Mouse (Mus musculus): ENCODE data around the gene Cacna2d1.

Gene Cacna2d1

DNA sequence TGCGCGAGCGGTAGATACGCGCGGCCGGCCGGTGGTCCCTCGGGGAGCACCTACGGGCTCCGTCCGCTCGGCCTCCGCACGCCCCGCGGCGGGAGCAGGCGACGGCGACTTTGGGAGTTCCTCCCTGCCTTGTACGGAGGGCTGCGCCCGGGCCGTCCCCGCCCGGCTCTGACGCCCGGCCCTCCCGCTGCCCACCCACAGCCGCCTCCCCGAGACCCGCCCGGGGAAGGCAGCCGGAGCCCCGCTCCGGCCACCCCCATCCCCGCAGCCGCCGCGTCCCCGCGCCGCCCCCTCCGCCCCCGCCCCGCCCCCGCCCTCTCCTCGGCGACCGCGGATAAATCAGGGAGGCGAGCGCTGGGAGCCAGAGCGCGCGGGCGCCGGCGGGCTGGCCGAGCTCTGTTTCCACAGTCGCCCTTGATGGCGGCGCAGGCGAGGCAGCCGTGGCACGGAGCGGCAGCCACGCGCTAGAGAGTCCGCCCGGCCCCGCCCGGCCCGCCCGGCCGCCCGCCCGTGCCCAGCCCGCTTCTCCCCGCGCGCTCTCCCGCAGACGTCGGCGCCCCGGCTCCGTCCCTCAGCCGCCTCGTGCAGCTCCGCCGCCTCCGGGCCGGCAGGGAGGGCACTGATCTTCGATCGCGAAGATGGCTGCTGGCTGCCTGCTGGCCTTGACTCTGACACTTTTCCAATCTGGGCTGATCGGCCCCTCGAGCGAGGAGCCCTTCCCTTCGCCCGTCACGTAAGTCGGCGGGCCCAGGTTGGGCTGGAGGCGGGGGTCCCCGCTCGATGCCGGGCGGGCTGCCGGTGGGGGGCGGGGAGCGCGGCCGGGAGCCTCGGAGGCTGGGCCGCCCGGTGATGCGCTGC, at the start of gene Cacna2d1:
Gene Cacna2d1, plus strand, starts transcription at position 316 of the 858 bp plus-strand sequence.
- peak in 1 of 2 experiments; percentile 1 for DNase-seq (ENCODE audit: low spot score in 2 of 2)

- DNase-seq (ENCODE audit: low spot score in 2 of 2): no peak
Observed at GRCm38 (mm10) chr5:15895098-15895497, 39.4 kb upstream of the Cacna2d1 start.

DNA sequence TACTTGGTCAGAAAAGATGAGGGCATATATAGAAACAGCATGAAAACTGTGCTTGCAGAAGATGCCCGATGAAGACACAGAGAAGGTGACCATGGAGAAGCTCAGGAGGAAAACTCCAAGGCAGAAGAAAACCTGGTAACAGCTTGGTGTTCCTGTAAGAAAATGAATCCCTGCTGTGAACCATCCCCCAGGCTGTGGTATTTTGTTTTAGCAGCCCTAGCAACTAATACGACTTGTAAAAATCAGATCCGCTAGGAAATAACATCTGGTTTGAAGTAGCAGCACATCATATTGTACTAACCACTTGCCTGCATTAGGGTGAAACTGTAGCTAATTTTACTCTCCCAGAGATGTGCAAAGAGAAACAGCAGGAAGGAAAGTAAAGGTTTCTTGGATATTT, 37.8 kb upstream of the Cacna2d1 start:
- no peak for DNase-seq (ENCODE audit: low spot score in 2 of 2)

DNA sequence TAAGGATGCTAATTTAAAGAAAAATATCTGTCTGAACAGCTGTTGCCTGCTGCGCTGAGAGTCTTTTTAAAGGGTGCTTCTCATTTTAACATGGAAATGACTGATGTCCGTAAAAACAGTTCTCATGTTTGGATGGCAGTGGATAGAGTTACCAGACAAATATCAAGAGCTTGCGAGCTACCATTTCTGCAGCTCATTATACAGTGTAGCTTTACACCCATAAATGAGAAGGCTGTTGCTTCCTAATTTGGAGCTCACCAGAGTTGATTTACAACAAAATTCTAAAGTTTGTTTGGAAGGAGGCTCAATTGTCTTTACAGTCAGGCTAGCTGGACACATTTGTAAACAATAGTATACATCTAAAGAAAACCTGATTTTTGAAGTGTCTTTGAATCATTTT, 28.0 kb upstream of the Cacna2d1 start:
- no peak for DNase-seq (ENCODE audit: low spot score in 2 of 2)

- DNase-seq (ENCODE audit: low spot score in 2 of 2): no peak
Observed at GRCm38 (mm10) chr5:15914931-15915330, 19.6 kb upstream of the Cacna2d1 start.

GRCm38 (mm10) chr5:15928506-15928905, 6.0 kb upstream of the Cacna2d1 start:
- DNase-seq (ENCODE audit: low spot score in 2 of 2): no peak

GRCm38 (mm10) chr5:15933017-15933416, 1.5 kb upstream of the Cacna2d1 start:
- DNase-seq (ENCODE audit: low spot score in 2 of 2): no peak

- DNase-seq (ENCODE audit: low spot score in 2 of 2): no peak
Observed at GRCm38 (mm10) chr5:15933581-15934375, 713 bp upstream of the Cacna2d1 start.

GRCm38 (mm10) chr5:15935234-15935728, 790 bp downstream of the Cacna2d1 start:
- DNase-seq (ENCODE audit: low spot score in 2 of 2): no peak

DNA sequence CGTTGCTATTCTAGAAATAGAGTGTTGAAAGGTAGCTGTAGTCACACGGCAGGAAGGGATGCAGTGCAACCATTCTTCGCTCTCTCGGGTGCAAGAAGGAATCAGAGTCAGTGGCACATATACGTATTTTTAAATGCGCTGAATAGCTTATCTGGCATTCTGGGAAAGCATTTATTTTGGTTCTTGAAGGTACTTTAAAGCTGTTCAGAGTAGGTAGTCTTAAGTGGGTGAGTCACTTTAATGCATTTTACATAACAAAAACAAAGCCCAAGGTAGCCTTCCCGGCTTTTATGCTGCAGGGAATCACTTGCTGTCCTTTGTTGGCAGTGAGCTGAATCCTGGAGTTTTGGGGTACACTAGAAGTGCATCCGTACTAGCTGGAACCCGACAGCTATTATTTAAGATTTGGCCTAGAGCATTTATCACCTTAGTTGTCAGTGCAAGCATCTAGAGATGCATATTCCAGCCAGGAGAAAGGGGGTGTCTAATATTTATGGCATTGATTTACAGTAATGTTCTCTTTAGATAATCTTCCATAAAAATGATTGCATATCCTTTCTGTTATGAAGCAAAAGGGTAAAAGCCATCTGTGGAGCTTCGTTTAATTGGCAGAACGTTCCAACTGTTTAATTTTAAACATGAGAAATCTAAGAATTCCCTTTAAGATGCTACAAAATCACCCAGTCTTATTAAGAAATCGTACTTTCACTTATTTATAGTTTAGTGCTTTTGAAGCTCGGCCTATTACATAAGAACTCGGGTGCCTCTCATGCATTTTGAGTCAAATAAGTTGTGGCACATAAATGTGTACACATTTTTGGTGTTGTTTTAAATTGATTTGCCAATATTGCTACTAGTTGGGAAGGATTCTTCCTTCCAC, 1.6 kb downstream of the Cacna2d1 start:
- DNase-seq (ENCODE audit: low spot score in 2 of 2): no peak

DNA sequence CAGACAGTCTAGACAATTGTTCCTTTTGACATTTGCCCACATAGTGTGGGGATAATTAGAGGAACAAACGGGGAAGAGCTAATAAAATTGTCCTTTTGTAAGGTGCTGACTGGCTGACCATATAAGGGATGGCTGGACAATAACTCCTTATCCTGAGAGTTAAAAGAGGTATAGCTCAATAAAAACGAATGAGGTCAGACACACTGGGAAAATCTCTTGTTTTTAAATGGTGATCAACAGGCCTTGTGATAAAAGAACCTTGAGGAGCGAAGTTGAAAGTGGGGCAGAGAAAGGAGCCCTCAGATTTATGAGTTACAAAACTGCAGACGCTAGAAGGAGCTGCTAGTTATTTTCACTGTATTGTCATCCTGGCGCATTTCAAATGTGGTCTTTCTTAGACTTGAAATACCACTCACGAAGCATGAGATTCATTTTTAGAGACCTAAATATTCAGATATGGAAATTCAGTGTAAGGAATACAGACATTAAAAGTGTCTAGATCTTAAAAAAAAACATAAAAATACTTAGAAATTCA, 6.8 kb downstream of the Cacna2d1 start:
- DNase-seq (ENCODE audit: low spot score in 2 of 2): no peak

DNA sequence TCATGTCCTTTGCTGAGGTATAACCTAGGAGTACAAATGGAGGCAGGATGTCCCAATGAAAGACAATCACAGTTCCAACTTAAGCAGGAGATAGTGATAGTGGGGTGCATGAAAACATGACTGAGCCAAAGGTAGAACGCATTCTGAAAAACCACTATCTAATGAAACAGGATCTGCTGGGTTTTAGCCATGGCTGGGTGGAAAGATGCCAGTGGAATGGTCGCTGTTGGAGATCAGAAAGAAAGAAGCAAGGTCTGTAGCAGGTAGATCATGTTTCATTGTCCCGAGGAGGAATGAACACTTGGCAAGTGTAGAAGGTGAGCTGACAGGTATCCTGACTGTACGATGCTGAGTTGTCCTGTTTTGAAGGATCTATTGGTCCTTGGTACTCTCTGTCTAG, 7.6 kb downstream of the Cacna2d1 start:
- DNase-seq (ENCODE audit: low spot score in 2 of 2): no peak

- no peak for DNase-seq (ENCODE audit: low spot score in 2 of 2)
Observed at GRCm38 (mm10) chr5:15948290-15949037, 14.0 kb downstream of the Cacna2d1 start.

- no peak for DNase-seq (ENCODE audit: low spot score in 2 of 2)
Observed at GRCm38 (mm10) chr5:15959760-15960159, 25.3 kb downstream of the Cacna2d1 start.

DNA sequence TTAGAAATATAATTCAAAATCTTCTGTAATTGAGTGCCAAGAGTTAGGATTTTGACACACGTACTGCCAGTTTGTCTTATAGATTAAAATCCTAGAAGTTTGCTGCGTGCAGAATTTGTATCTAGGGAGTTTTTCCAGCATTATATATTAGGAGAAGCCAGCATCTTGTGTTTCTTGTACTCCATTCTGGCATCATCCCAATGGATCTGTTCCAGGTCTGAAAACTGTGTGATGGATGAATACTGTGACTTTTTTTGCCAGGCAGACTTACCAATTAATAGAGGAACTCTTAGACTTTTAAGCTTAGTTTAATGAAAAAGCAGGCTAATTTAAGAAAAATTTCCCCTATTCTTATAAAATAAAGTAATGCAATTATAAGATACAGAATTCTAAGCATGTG, 27.4 kb downstream of the Cacna2d1 start:
- no peak for DNase-seq (ENCODE audit: low spot score in 2 of 2)

- DNase-seq (ENCODE audit: low spot score in 2 of 2): no peak
Observed at GRCm38 (mm10) chr5:15966888-15967287, 32.4 kb downstream of the Cacna2d1 start.

DNA sequence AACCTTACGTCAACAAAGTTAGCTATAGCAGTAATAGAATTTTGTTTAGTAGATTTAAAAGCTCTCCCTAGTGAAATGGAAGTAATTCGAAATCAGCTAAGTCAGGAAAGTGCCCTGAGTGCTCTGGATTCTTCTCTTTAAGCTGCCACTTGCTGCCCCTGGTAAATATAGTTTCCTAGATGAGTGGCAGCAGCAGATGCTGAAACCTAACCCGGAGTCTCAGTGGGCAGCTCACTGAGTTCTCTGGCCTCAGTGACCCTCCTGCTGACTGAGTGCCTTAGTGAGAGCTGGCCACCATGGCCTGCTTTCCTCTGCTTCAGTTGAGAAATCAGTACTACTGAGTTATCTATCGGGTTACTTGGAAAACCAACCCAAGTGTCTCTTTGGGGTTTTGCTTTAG, 37.3 kb downstream of the Cacna2d1 start:
- no peak for DNase-seq (ENCODE audit: low spot score in 2 of 2)

DNA sequence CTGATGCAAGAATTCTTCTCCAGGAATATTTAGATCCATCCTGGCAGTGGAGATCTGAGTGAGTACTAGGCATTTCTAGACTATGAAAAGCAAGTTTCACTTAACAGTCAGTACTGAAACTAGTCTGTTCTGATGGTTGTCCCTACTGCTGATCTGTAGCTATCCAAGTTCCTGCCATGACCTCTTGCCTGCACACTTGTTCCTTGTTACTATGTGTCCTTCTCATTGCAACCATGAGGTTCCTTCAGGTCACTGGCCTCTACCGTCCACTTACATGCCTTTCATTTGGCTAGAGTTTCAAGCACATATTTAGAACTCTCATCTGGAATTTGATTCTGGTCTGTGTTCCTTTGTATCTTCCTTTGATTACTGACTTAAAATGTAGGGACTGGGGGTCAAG, 37.9 kb downstream of the Cacna2d1 start:
- no peak for DNase-seq (ENCODE audit: low spot score in 2 of 2)

- no peak for DNase-seq (ENCODE audit: low spot score in 2 of 2)
Observed at GRCm38 (mm10) chr5:15974652-15975051, 40.2 kb downstream of the Cacna2d1 start.

DNA sequence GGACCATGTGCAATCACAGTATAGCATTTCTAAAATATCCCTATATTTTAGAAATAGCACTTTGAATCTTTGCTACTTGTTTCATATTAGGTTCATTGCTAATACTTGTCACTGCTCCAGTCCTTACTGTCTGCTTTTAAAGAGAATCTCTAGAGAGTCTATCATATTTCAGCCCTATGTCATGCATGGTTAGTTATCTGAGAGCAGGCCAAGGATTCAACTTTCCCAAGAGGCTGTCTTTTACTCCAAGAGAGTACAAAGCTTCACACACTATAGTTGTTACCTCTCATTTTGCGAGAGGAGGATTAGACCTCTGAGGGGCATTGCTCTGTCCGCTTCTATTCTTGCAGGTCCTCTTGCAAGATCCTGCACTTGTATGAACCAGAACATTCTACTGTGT, 44.7 kb downstream of the Cacna2d1 start:
- DNase-seq (ENCODE audit: low spot score in 2 of 2): no peak

DNA sequence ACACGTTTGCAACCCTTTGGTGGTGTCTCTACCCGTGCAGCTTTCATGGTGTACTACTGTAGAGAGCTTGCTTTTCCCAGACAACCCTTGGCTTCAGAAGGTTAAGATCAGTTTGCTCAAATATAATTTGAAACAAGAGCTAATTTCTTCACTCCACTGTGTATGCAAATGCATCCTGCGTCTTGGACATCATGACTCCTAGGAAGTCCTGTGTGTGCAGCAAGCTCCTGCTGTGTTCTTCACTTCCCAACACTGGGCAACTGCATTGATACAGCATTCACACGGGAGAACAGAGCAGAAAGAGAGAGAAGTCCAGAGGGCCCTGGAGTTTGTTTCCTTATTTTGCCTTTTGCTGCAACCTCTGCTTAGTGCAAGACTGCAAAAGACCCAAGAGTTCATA, 48.1 kb downstream of the Cacna2d1 start:
- no peak for DNase-seq (ENCODE audit: low spot score in 2 of 2)
